Mouse (Mus musculus) ZHBTc4 (cell line): ENCODE measurements around the gene Zcchc14.
"Not testable (repeated sequence)": the region's sequence is repeated elsewhere in the genome, so short reads cannot be mapped to it uniquely, and the experiment has no call there.

Experiments used
- DNase-seq: peaks from one replicate; pipeline ENCODE4 v3.0.0-alpha.2; 2011; ENCODE audit warnings: low read depth, low spot score

Gene Zcchc14

DNA sequence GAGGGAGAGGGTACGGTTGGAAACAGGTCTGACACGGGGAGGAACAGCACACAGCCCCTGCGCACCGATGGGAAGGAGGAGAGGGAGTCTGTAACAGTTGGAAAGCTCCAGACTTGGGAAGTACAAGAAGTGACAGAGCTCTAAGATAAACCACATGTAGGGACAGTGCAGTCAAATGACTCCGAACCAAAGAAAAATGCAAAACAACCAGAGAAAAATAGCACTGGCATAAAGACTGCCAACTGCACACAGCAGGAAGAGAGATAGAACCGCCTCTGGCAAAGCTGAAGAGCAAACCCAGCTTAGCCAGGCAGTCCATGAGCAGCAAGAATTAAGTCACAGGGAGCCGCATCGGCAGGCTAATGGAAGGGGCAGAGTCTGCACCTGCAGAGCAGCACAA lies 29.7 kb downstream of the Zcchc14 start:
- DNase-seq = no peak

DNA sequence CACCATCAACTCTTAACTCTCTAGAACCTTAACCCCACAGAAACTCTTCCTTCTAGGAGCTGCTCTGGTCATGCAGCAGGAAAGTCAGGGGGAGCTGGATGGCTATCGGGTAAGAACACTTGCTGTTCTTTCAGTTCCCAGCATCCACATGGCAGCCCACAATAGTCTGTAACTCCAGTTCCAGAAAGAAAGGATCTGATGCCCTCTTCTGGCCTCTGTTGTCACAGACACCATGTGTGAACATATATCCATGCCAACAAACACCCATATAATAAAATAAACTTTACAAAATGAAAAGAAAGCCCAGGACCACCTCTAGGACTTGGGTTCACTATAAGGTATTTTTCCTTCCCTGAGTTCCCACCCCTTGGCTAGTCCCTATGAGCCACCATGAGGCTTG lies 30.8 kb downstream of the Zcchc14 start:
- DNase-seq = no peak

DNA sequence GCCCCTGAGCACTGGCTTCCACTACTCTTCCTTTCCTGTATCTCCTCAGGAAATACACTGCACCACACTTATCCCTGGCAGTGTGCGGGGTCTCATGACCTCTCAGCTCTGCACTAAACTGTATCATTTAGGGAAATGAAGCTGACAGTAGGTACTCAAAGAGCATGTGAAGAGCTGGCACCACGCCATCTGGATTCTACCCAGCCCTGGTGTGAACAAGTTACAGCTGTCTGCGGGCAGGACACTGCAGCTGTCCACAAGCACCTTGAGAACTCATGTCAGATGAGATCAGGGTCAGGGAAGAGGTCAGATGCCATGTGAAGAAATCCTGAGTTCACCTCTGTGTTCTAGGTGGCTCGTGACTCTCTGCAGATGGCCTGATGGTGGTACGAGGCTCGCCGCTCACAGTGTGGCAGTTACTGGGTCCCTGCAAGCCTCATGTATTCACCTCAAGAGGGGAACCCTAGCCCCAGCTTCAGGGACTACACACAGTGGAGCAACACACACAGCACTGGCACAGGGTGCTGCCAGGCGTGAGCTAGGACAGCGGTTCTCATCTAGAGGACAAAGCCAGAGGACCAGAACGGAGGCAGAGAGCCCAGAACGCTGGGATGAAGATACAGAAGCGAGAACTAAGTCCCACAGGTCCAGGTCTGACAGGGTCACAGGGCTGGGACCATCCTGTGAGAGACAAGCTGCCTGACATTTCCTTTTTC lies 31.7 kb downstream of the Zcchc14 start:
- DNase-seq = no peak

DNA sequence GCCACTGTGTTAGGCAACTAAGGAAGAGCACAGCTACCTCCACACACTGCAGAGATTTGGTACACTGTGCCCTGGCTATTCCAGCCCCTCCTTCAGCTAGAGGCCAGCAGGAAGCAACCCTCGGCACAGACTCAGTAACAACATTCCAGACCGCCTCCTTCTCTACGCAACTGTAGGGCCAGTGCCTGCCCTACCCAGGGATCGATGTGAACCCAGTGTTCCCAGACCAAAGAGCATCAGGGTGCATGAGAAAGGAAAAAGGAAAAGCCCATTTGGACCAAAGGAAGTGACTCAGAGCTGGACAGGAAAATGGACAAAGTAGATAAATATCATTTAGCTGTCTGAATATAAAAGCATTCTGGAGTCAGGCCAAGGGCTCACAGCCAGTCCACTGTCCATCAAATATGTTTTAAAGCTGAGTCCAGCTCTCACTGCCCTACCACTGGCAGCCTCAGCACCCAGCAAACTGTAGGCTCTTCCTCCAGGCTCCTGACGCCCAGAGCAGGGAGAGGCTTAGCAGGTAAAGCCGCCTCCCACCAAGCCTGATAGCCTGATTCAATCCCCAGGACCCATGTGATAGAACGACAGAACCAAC lies 33.2 kb downstream of the Zcchc14 start:
- no peak for DNase-seq

GRCm38 (mm10) chr8:121613419-121613818 lies 39.3 kb downstream of the Zcchc14 start:
- DNase-seq = no peak

DNA sequence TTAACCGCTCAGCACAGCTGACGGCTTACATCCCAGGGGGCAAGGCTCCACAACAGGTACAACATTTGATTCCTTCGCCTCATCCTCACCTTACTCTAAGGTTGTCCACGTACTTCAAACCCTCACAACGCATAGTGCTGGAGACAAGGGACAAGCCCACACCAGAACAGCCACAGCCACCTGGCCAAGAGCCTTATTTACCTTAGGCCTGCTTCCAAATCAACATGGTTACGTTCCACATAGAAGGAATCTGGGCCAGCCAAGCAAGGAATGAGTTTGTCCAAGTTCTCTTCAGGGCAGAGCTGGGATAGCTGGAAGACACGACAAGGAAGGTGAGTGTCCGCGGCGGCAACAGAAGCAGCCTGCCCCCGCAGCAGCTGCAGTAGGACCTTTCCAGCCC lies 42.8 kb downstream of the Zcchc14 start:
- DNase-seq = no peak

GRCm38 (mm10) chr8:121609251-121609650 lies 43.5 kb downstream of the Zcchc14 start:
- no peak for DNase-seq

DNA sequence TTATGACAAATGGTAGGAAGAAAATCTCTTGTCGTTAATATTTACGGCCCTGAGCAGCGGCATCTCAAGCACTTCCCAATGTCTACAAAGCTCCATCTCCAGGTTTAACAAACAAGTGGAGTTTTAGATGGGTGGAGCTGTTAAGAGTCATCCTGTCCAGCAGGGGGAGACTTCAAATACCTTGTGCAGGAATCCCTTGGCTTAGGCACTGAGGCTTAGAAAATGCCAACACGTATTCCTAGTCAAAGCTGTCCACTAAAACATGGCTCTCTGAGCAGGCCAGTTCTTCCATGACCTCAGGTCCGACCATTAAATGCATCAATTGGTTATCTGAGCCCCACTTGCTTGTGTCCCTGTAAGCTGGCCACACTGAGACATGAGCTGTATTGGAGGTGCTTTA lies 45.0 kb downstream of the Zcchc14 start:
- peak; percentile 77 for DNase-seq

- DNase-seq = no peak
Observed at GRCm38 (mm10) chr8:121603801-121604200, 48.9 kb downstream of the Zcchc14 start.

DNA sequence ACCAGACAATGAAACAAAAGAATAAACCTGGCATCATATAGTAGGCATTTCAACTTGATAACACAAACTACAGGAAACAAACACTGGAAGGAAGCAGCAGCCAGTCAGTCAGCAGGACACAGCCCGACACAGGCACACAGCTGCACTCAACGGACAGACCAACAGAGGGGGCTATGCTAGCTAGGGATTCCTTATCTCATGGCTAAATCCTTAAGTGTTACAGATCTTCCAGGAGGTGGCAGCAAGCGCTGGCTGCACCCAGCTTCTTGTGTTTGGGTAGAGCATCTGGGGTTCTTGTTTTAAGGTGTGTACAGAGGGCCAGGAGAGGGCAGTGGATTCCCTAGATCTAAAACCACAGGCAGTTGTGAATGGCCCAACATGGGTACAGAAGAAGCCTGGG lies 49.8 kb downstream of the Zcchc14 start:
- peak; percentile 90 for DNase-seq

DNA sequence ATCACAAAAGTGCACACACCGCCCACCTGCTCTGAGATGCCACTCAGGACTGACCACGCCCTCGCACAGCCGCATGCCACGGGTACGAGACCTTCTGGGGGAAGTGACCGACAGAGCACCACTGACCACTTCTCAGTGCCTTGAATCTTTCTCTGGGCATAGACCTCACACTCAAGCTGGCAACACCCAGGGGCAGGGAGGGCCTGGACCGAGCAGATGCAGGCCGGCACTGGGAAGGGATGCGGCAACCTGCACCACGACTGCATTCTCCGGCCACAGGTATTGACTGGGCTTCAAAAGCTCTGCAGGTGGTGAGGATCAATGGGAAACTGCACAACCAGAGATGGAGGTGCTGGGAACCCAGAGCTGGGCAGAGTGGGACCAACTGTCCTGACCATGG lies 50.3 kb downstream of the Zcchc14 start:
- no peak for DNase-seq

DNA sequence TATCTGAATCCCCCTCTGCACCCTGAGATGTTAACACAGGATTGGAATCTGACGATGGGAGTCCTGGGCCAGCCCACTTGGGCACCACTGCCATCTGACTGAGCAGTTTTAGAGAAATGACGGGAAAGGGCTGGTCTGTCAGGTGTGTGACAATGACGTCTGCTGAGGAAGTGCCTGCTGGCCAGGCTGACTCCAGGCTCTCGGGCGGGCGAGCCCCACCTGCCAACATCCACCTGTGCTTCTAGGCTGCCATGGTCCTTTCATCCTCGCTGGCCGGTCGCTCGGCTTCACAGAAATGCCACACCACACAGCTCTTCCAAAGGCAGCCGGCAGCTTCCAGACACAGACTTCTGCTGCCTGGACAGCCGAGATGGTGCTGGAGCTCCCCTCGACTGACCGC lies 52.9 kb downstream of the Zcchc14 start:
- no peak for DNase-seq

DNA sequence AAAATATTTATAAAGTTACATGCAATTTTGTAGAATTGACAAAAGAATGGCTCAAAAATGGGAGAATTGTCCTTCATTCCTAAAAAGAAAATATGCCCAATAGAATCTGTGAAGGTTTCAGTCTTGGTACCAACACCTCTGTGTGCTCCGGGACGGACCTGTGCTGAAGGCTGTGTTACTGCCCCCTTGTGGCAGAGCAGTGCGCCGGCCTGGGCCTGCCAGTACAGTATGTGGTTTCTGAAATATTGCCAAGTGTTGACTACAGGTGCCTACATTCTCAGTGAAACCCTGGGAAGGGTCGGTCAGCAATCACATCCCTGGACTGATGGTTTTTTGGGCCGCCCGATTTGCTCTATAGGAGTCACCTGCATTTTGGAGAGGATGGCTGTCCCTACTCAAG lies 53.8 kb downstream of the Zcchc14 start:
- DNase-seq = peak; percentile 92

DNA sequence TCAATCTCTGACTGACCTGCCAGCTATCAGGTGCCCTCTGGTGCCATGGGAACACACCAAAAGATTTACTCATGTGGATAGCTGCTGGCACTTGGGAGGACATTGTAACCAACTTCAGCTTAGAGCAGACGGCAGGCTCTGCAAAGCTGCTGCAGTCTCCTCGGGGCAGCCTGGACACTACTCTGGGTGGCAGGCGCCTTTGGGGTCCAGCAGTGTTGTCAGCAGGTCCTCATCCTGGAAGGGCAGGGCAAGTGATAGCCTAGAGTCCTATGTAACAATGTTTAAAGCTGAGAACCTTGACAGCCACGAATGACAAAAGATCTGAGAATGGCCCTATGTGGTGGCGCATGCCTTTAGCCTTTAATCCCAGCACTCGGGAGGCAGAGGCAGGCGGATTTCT lies 54.5 kb downstream of the Zcchc14 start:
- no peak for DNase-seq

GRCm38 (mm10) chr8:121597492-121597891 lies 55.2 kb downstream of the Zcchc14 start:
- not testable (repeated sequence) for DNase-seq

DNA sequence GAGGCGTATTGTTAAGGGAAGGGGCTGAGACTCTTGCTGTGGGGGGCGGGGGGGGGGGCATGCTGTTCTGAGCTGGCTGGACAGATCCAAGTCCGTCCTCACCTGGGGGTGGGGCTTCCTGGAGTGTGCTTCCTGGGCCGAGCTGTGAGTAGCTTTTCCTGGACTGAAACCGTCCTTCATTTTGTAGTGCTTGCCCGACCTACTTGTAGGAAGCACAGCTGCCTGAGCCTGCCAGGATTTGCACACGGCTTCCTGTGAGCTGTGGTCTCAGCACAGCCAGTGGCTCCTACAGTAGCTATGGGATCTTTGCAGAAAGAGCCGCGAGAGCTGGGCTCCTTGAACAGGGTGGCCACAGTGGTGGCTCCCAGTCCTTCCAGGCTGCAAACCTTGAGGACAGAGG lies 58.7 kb downstream of the Zcchc14 start:
- DNase-seq = no peak

DNA sequence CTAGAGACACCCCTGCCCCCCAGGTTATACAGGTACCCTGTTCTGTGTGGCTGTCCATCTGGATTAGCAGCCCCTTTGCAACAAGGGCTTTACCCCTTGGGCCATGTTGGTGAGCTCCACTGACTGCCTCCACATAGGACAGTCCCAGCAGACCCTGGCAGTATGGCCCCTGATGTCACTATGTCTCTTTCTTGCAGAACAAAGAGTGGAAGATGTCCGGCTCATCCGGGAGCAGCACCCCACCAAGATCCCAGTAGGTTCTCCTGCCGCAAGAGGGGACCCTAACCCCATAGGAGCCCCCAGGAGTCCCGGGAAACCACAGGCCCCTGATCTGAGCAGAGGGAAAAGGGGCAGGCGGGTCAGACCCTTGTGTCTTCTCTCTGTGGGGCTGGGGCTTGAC lies 59.4 kb downstream of the Zcchc14 start:
- no peak for DNase-seq

GRCm38 (mm10) chr8:121591178-121592066 lies 61.3 kb downstream of the Zcchc14 start:
- peak; percentile 91 for DNase-seq

DNA sequence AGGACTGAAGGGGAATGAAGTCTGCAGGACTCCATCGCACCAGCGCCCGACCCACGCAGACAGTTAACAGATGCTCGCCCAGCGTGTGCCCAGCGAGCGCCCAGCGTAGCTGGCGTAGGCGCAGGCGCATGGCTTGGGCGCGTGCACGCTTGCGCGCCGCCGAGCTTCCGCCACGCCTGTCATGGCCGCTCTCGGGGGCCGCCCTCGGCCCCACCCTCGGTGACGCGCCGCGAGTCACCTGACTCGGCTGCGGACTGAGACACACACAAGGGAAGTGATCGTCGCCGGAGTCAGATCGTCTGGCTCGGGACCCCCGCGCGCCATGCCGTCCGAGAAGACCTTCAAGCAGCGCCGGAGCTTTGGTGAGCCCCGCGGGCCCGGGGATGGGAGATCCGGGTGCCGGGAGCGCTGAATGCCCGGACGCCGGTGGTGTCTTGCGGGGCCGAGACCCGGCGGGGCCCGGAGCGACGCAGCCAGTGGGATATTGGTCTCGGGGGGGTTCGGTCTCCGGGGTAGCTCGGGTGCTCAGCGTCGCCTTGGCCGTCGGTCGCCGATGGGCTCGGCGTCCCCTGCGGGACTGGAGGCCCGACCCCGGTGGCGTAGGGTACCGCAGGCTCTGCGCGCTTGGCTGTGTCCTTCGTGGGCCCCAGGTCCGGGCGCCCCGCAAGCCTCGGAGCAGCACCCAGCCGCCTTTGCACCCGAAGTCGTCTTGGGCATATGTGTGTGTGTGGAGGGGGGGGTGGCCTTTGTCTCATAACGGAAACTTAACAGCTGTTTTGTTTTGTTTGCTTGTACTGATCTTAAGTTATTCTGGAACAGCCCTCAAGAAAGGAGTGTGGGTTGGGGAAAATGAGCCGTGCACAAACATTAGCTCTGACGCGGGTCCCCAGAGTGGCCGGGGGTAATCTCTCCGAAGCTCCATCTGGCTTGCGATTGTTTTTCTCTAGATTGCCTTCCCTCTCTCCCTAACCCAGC lies 62.2 kb downstream of the Zcchc14 start, which contains the start of gene Map1lc3b:
Gene Map1lc3b (plus strand): TSS at position 159 of the 975 bp plus-strand sequence.
- peak; percentile 97 for DNase-seq

- no peak for DNase-seq
Observed at GRCm38 (mm10) chr8:121589205-121589726, 63.4 kb downstream of the Zcchc14 start.

GRCm38 (mm10) chr8:121588750-121589149 lies 64.0 kb downstream of the Zcchc14 start:
- DNase-seq = no peak
